Mouse (Mus musculus) liver, adult 10 weeks (tissue): ENCODE data around the gene 1110012L19Rik. TPM values are rescaled to one million over a fixed set of nuclear protein-coding genes. Genes with fewer than 3 reads are reported as not detected.

Source experiments
- polyA plus RNA-seq: library from polyadenylated mRNA; stranded (reverse); fragments of 350-450 nt; fragmentation: Illumina TruSeq; extraction: RNeasy Lipid Tissue Mini Kit (QIAGEN cat#74804); gene quantifications from one replicate; pipeline ENCODE4 v1.2.3, GENCODE M21; 2014; ENCODE audit warnings: low read depth, low replicate concordance

1110012L19Rik gene
- polyA plus RNA-seq, result 13.6 TPM

GRCm38 (mm10) chrX:70385276-70385961, at the start of gene 1110012L19Rik:
TSS of gene 1110012L19Rik (plus strand) at chrX:70385877.

GRCm38 (mm10) chrX:70364661-70365613, 20.7 kb upstream of the 1110012L19Rik start, which contains the start of gene Ids:
TSS of gene Ids (minus strand) at chrX:70365084.

Other genes starting within 250 kb of the 1110012L19Rik start
- gene Ids, start 20.8 kb upstream of the 1110012L19Rik start, polyA plus RNA-seq, result 17.7 TPM
- gene Tmem185a, start 91.3 kb downstream of the 1110012L19Rik start, polyA plus RNA-seq, result 25.7 TPM